Mouse (Mus musculus) kidney, embryonic 16.5 days (tissue): ENCODE results near the gene Syt8. TPM values are rescaled to one million over a fixed set of nuclear protein-coding genes. Genes with fewer than 3 reads are reported as not detected.

Source experiments
- ATAC-seq: fragments of 200-750 bp; cut with Nextera tagmentation; 2 replicates; pipeline ENCODE4 v1.8.0; 2017; ENCODE audit warnings: moderate TSS enrichment; ENCODE audit not compliant: low FRiP score, low TSS enrichment
- H3K27ac ChIP-seq: fragments of 300-500 bp; sonication (generic); 2 replicates; pipeline ENCODE4 v1.5.1; 2014; ENCODE audit warnings: low read length
- H3K27me3 ChIP-seq: fragments of 300-500 bp; sonication (generic); 2 replicates; pipeline ENCODE4 v1.6.1; 2014; ENCODE audit warnings: low read length, control low read depth, mixed read lengths; ENCODE audit not compliant: insufficient read depth
- H3K36me3 ChIP-seq: fragments of 300-500 bp; sonication (generic); 2 replicates; pipeline ENCODE4 v1.6.1; 2014; ENCODE audit warnings: low read length, control low read depth, mixed read lengths; ENCODE audit not compliant: insufficient read depth
- H3K4me1 ChIP-seq: fragments of 300-500 bp; sonication (generic); 2 replicates; pipeline ENCODE4 v1.6.1; 2014; ENCODE audit warnings: low read length, control low read depth, mixed read lengths; ENCODE audit not compliant: insufficient read depth
- H3K4me2 ChIP-seq: fragments of 300-500 bp; sonication (generic); replicated peaks from 2 replicates; pipeline ENCODE4 v1.6.1; 2014; ENCODE audit warnings: low read depth, low read length
- H3K4me3 ChIP-seq: fragments of 300-500 bp; sonication (generic); 2 replicates; pipeline ENCODE4 v1.5.1; 2014; ENCODE audit warnings: mild to moderate bottlenecking, low read length
- H3K9ac ChIP-seq: fragments of 300-500 bp; sonication (generic); replicated peaks from 2 replicates; pipeline ENCODE4 v1.6.1; 2014; ENCODE audit warnings: low read length
- H3K9me3 ChIP-seq: fragments of 300-500 bp; sonication (generic); 2 replicates; pipeline ENCODE4 v1.6.1; 2016; ENCODE audit warnings: low read length, control low read depth
- WGBS: fragments of 180-500 bp; shearing (Covaris S2); extraction: QIAGEN DNeasy Blood & Tissue Kit; methylation state at CpG from one replicate; pipeline ENCODE4 v1.1.7; 2014; 5-methylcytosine and 5-hydroxymethylcytosine counted together
- polyA plus RNA-seq: library from polyadenylated mRNA; unstranded; fragments of >200 nt; fragmentation: Nextera tagmentation; extraction: Ambion mirVana; gene quantifications from 2 replicates; pipeline ENCODE4 v1.2.1, GENCODE M21; 2015

Gene Syt8
- 2.3 and 4.0 TPM in 2 replicates for polyA plus RNA-seq

- H3K9ac ChIP-seq: peak within 1 kb of the TSS; percentile 32; the same call in 1 of the 2 replicates
- peak; percentile 28; the same call in 1 of the 2 replicates for ATAC-seq
- peaks cover 33% of the 10 kb centered on the region for H3K4me1 ChIP-seq
- H3K4me2 ChIP-seq: no peak within 1 kb of the TSS
- H3K9me3 ChIP-seq: no peaks in the 10 kb centered on the region
- WGBS: 80% methylated on average over 10 of the region's 10 CpGs
- no peaks in the 10 kb centered on the region for H3K27me3 ChIP-seq
- H3K36me3 ChIP-seq: no peaks in the 10 kb centered on the region
- no peak within 1 kb of the TSS for H3K4me3 ChIP-seq
- peak within 1 kb of the TSS; percentile 39; the same call in 1 of the 2 replicates for H3K27ac ChIP-seq
Observed at GRCm38 (mm10) chr7:142434137-142434865, at the start of gene Syt8. TSS of gene Syt8 (plus strand) at chr7:142434850.

DNA sequence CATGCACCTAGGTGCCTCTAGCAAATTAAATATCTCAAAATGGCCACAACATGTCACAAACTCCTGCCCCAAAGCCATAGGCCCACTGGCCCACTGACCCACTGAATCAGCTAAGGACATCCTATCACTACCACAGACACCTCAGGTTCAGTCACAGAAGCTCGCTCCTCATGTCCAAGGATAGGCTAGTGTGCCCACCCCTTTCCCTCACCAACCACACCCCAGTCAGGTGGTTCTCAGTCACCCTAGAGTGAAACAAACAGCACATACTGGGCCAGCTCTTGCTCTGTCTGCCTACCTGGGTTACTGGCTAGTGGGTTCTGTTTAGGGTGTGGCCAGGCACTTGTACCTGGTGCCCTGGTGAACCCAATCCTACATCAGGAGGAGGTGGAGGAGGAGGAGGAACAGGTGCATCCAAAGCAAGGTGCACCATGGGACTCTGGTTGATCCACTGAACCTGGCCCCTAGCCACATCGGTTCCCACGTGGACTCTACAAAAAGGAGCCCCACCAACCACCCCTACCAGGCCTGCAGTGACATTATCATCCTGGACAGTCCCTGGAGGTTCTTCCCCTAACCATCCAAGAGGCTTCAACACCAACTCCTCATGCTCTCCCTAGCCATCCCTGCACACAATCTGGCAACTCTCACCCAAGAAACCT is 48.8 kb upstream of the Syt8 start:
- Histone ChIP-seq H3K4me1 (peaks cover 19% of the 10 kb centered on the region), H3K36me3 (peaks cover 43% of the 10 kb centered on the region), H3K27ac (no peak overlapping the region), H3K4me3 (peak overlapping the region; percentile 83), H3K4me2 (peak overlapping the region; percentile 93), H3K27me3 (no peaks in the 10 kb centered on the region), H3K9me3 (no peaks in the 10 kb centered on the region), H3K9ac (peak overlapping the region; percentile 91)
- ATAC-seq: no peak
- 85% methylated on average over 3 of the region's 3 CpGs for WGBS

DNA sequence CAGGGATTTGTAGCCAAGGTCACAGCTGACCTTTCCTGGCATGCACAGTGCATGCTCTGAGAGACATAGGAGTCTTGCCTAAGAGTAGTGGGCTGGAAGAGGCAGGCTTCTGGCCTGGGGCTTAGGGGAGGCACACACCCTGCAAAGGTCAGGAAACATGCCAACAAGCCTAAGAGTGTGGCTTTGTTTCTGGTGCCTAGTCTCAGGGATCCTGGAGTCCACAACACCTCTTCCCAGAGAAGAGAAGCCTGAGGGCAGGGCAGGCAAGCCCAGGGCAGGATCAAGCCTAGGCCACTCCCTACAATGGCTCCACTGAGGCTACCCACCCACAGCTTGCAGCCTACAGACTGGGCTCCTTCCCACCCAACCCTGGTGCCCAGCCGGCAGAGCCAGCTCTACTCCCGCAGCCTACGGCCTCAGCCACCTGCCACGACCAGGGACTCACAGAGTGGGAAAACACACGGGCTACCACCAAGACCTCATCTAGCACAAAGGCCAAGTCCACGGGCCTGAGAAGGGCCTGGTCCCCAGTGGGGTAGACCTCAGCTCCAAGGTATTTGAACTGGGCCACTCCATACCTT is 47.9 kb upstream of the Syt8 start:
- ATAC-seq: 0 out of 2 replicates have a peak, but pooled peaks have one; percentile 14
- peak overlapping the region; percentile 83 for H3K4me3 ChIP-seq
- no peaks in the 10 kb centered on the region for H3K27me3 ChIP-seq
- peak overlapping the region; percentile 91 for H3K9ac ChIP-seq
- H3K4me1 ChIP-seq: peaks cover 19% of the 10 kb centered on the region
- peak overlapping the region; percentile 88; the same call in 1 of the 2 replicates for H3K27ac ChIP-seq
- H3K36me3 ChIP-seq: peaks cover 35% of the 10 kb centered on the region
- 46% methylated on average over 6 of the region's 6 CpGs for WGBS
- H3K9me3 ChIP-seq: no peaks in the 10 kb centered on the region
- peak overlapping the region; percentile 93 for H3K4me2 ChIP-seq

DNA sequence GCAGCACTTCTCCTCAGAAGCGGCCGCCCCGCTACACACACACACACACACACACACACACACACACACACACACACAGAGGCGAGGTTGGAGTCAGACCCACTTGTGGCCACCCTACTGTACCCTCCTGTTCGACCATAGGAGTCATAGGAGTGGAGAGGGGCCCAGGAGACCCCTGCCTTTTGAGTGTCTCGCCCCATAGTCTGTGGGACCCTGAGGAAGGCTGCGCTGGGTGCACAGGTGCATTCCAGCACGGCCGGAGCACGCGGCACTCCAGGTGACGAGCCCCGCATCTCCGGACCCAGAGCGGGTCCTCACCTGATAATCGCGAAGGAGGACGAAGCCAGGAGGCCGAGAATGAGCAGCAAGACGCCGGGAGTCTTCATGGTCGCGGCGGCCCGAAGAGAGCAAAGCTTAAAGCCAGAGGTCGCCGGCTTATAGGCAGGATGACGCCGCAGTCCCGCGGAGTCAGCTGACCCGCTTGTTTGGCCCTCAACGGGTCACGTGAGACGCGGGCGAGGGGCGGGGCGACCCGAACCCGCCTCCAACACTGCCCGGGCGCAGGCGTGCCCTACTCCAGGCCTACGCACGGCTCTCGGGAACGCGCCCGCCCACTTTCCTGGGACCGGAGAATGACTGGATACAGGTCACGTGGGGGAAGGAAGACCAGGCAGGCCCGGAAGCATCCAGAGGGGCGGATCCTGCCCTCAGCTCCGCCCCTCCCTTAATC is 47.1 kb upstream of the Syt8 start, which contains the start of gene Ctsd:
TSS of gene Ctsd (minus strand) at position 620 of the 730 bp plus-strand sequence.
- Histone ChIP-seq H3K4me3 (peak within 1 kb of the TSS; percentile 83), H3K27ac (peak within 1 kb of the TSS; percentile 88), H3K9me3 (no peaks in the 10 kb centered on the region), H3K9ac (peak within 1 kb of the TSS; percentile 91), H3K4me2 (peak within 1 kb of the TSS; percentile 93), H3K27me3 (no peaks in the 10 kb centered on the region), H3K4me1 (peaks cover 19% of the 10 kb centered on the region), H3K36me3 (peaks cover 26% of the 10 kb centered on the region)
- under 1% methylated on average over 55 of the region's 55 CpGs for WGBS
- peak; percentile 96 for ATAC-seq

- H3K9ac ChIP-seq: peak overlapping the region; percentile 40; the same call in 1 of the 2 replicates
- 96% methylated on average over 1 of the region's 1 CpGs for WGBS
Observed at GRCm38 (mm10) chr7:142388198-142388597, 46.5 kb upstream of the Syt8 start.

GRCm38 (mm10) chr7:142388740-142389139 is 45.9 kb upstream of the Syt8 start:
- Histone ChIP-seq H3K9me3 (no peaks in the 10 kb centered on the region), H3K9ac (no peak overlapping the region), H3K4me1 (peaks cover 28% of the 10 kb centered on the region), H3K4me2 (no peak overlapping the region), H3K27ac (no peak overlapping the region), H3K4me3 (no peak overlapping the region), H3K27me3 (no peaks in the 10 kb centered on the region), H3K36me3 (peaks cover 15% of the 10 kb centered on the region)
- WGBS: 98% methylated on average over 2 of the region's 2 CpGs
- ATAC-seq: no peak

More at GRCm38 (mm10) chr7:142388198-142388597, 46.5 kb upstream of the Syt8 start:
- peak; percentile 13; the same call in 1 of the 2 replicates for ATAC-seq
- H3K4me3 ChIP-seq: peak overlapping the region; percentile 83
- H3K9me3 ChIP-seq: no peaks in the 10 kb centered on the region
- H3K27ac ChIP-seq: peak overlapping the region; percentile 75
- H3K27me3 ChIP-seq: no peaks in the 10 kb centered on the region
- H3K4me2 ChIP-seq: peak overlapping the region; percentile 93
- H3K4me1 ChIP-seq: peaks cover 24% of the 10 kb centered on the region
- H3K36me3 ChIP-seq: peaks cover 20% of the 10 kb centered on the region

GRCm38 (mm10) chr7:142389961-142390650 is 44.5 kb upstream of the Syt8 start:
- H3K36me3 ChIP-seq: peaks cover 3% of the 10 kb centered on the region
- H3K27ac ChIP-seq: no peak overlapping the region
- ATAC-seq: no peak
- H3K27me3 ChIP-seq: no peaks in the 10 kb centered on the region
- 82% methylated on average over 3 of the region's 3 CpGs for WGBS
- peaks cover 28% of the 10 kb centered on the region for H3K4me1 ChIP-seq
- no peaks in the 10 kb centered on the region for H3K9me3 ChIP-seq
- no peak overlapping the region for H3K4me3 ChIP-seq
- no peak overlapping the region for H3K4me2 ChIP-seq
- H3K9ac ChIP-seq: no peak overlapping the region

DNA sequence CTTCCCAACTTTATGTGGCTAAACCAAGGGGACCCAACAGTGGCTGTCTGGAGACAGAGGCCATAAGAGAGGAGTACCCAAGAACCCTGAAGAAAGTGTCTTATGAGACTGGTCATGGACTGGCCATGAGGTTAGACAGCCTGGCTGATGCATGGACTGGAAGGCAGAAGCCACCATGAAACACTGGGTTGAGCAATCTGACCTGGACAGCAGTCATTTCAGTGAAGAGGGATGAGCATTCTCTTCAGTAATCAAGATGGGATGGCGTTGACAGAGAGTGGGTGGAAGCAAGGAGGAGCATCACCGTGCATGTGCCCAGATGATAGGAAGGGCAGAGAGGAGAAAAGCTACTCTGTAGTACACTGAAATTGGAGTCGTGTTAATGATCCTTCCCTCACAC is 43.5 kb upstream of the Syt8 start:
- H3K36me3 ChIP-seq: no peaks in the 10 kb centered on the region
- peaks cover 20% of the 10 kb centered on the region for H3K4me1 ChIP-seq
- H3K9me3 ChIP-seq: no peaks in the 10 kb centered on the region
- no peak overlapping the region for H3K9ac ChIP-seq
- no peak for ATAC-seq
- H3K27ac ChIP-seq: no peak overlapping the region
- no peak overlapping the region for H3K4me3 ChIP-seq
- 63% methylated on average over 3 of the region's 3 CpGs for WGBS
- no peaks in the 10 kb centered on the region for H3K27me3 ChIP-seq
- no peak overlapping the region for H3K4me2 ChIP-seq

DNA sequence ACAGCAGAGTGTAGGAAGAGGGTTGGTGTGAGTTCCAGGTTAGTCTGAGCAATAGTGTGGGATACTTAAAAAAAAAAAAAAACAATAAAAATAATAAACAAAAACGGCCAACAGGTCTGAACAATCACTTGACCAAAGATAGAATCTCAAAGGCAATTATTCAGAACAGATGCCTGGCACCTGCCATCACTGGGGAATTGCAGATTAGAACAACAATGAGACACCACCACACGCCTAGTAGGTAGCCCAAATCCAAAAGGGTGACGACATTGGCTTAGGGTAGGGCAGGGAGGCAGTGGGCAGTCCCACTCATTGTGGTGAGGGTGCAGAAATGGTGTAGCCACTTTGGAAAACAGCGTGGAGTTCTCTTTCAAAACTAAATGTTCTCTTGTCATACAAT is 43.0 kb upstream of the Syt8 start:
- Histone ChIP-seq H3K4me1 (peaks cover 15% of the 10 kb centered on the region), H3K9me3 (no peaks in the 10 kb centered on the region), H3K36me3 (no peaks in the 10 kb centered on the region), H3K4me3 (no peak overlapping the region), H3K27me3 (no peaks in the 10 kb centered on the region), H3K9ac (no peak overlapping the region), H3K27ac (no peak overlapping the region), H3K4me2 (no peak overlapping the region)
- WGBS: 71% methylated on average over 4 of the region's 4 CpGs
- ATAC-seq: no peak
